Mouse (Mus musculus): Measurements from ENCODE around the gene Ppp1r18.

Ppp1r18 gene

DNA sequence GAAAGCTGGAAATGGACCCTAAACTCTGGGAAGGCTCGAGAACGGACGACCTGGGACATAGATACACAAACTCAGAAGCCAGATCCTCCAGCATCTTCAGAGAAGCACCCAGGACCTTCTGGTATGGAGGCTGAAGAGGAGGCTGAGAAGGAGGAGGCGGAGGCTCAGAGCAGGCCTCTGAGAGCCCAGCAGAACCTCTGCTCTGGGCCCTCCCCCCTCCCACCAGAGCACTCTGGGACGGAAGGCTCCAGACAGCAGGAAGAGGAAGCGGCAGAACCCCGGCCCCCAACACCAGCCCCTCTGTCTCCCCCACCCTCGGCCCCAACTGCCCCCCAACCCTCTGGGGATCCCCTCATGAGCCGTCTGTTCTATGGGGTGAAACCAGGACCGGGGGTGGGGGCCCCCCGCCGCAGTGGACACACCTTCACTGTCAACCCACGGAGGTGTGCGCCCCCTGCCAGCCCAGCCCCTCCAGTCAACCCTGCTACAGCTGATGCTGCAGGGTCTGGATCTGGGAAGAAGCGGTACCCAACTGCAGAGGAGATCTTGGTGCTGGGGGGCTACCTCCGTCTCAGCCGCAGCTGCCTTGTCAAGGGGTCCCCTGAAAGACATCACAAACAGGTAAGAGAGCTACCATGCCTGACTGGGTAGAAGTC is 2.9 kb downstream of the Ppp1r18 start:
- in situ Hi-C loops (cut with MboI, MseI) = no loop called here

GRCm38 (mm10) chr17:35868961-35869345 is 3.6 kb downstream of the Ppp1r18 start:
- in situ Hi-C loops (cut with MboI, MseI) = no loop called here

GRCm38 (mm10) chr17:35869346-35870067 is 4.1 kb downstream of the Ppp1r18 start:
- in situ Hi-C loops (cut with MboI, MseI) = loop anchor here (5.0 to 10.0 kb wide), 3 partner anchors 32 to 1845 kb away; partner anchors contain the start of genes H2-Ke6, Ring1 and Tubb5

DNA sequence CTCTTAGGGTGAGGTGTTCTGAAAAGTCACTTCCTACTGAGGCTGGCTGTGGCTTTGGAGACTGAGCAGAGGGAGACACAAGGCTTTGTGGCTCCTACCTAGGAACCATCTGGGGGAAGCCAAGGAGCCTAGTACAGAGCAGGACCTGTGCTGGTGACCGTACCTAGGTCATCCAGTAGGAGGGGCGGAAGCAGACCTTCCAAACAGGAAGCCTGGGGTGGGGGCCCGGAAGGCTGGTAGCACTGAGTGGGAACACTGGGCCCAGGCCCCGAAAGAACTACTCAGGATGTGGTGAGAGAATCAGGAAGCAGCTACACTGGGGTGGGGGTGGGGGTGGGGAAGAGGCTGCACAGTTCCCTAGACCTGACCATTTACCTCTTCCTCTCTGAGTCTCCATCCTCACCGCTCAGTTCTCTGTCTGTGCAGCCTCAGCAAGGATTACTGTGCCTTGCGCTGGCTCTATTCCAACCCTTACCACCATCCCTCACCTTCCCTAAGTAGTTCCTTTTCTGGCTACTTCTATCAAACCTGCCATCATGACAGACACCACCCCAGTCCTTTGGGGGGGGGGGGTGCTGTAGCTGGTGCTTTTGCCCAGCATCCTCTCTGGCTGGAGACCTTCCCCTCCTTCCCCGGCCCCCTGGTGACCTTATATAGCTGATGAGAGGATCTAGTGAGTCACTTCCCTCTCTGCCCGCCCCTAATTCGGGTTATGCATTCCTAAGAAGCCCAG is 4.9 kb downstream of the Ppp1r18 start:
- in situ Hi-C loops (cut with MboI, MseI) = loop anchor here (5.0 to 10.0 kb wide), 3 partner anchors 33 to 1846 kb away; partner anchors contain the start of genes H2-Ke6, Ring1 and Tubb5

- in situ Hi-C loops (cut with MboI, MseI) = loop anchor here (5.0 to 10.0 kb wide), 3 partner anchors 34 to 1846 kb away; partner anchors contain the start of genes H2-Ke6, Ring1 and Tubb5
Observed at GRCm38 (mm10) chr17:35870884-35871696, 5.7 kb downstream of the Ppp1r18 start.

- in situ Hi-C loops (cut with MboI, MseI) = loop anchor here (5.0 to 10.0 kb wide), 3 partner anchors 37 to 1849 kb away; partner anchors contain the start of genes H2-Ke6, Ring1 and Tubb5
Observed at GRCm38 (mm10) chr17:35873774-35874519, 8.6 kb downstream of the Ppp1r18 start.

DNA sequence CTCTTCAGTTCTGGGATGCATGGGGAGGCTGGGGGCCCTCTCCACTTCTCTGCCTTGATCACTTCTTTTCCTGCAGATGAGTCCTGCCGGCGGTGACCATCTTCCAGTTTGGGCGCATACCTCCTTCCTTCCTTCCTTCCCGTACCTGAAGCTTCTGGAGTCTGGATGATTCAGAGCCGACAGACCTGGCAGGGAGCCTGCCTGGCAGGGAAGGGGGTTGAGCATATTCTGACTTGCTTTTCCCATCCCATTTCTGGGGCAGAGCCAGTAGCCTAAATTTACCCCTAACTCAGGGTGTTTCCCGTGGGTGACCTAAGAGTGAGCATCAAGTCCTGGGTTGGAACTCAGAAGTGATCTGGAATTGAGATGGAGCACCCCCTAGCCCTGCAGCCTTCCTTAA is 9.3 kb downstream of the Ppp1r18 start:
- in situ Hi-C loops (cut with MboI, MseI) = loop anchor here (5.0 to 10.0 kb wide), 3 partner anchors 37 to 1850 kb away; partner anchors contain the start of genes H2-Ke6, Ring1 and Tubb5

GRCm38 (mm10) chr17:35879245-35880057 is 14.1 kb downstream of the Ppp1r18 start, which contains the start of gene Dhx16:
Gene Dhx16, plus strand, starts transcription at chr17:35879819.
- in situ Hi-C loops (cut with MboI, MseI) = loop anchor here (10.0 kb wide), 1 partner anchor 1855 kb away; the partner anchor contains the start of genes H2-Ke6 and Ring1

GRCm38 (mm10) chr17:35882924-35883323 is 17.5 kb downstream of the Ppp1r18 start:
- in situ Hi-C loops (cut with MboI, MseI) = no loop called here

- in situ Hi-C loops (cut with MboI, MseI) = no loop called here
Observed at GRCm38 (mm10) chr17:35883777-35884176, 18.4 kb downstream of the Ppp1r18 start.

- in situ Hi-C loops (cut with MboI, MseI) = no loop called here
Observed at GRCm38 (mm10) chr17:35887725-35888124, 22.3 kb downstream of the Ppp1r18 start.

GRCm38 (mm10) chr17:35896781-35897643 is 31.6 kb downstream of the Ppp1r18 start, which contains the start of gene 2310061I04Rik:
Gene 2310061I04Rik, minus strand, starts transcription at chr17:35897431.
- in situ Hi-C loops (cut with MboI, MseI) = loop anchor here (10.0 kb wide), 1 partner anchor 52 kb away; the partner anchor contains the start of gene Mdc1

DNA sequence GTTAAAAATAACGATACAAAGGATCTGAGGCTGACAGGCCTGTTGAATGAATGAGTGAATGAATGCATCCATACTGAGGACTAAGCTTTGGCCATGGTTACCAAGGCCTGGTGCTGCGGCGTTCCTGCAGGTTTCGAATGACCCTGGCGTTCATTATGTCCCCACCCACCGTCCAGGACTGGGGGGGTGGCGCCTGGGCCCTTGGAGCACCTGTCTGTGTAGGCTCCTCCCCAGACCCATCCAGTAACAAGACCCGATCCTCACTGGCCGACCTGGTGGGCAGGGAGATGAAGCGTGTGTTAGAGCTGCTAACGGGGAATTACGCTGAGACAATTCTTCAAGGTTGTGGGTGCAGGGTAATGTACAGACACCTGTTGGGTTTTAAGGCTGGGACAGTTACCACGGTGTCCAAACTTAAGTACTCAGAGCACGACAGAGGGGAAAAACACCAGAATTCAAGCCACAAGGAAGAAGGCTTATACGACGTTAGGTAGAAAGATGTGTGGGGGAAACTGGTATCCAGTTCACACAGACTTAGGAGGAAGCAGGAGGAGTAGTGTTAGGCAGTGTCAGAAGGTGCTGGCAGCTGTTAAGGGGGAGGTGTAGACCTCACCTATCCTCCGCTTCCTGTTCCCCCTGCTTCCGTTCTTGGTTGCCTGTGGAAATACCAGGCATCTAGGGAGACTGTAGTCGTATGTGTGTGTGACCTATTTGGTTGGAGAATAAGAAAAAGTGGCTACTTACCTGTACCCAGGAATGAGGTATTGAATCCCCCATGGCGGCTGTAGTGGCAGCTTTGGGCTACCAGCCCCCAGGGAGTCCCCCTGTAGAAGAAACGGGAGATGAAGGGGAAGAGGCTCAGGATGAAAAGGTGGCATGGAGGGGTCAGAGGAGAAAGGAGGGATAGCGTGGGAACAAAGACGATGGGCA is 32.5 kb downstream of the Ppp1r18 start:
- in situ Hi-C loops (cut with MboI, MseI) = loop anchor here (10.0 kb wide), 1 partner anchor 53 kb away; the partner anchor contains the start of gene Mdc1

DNA sequence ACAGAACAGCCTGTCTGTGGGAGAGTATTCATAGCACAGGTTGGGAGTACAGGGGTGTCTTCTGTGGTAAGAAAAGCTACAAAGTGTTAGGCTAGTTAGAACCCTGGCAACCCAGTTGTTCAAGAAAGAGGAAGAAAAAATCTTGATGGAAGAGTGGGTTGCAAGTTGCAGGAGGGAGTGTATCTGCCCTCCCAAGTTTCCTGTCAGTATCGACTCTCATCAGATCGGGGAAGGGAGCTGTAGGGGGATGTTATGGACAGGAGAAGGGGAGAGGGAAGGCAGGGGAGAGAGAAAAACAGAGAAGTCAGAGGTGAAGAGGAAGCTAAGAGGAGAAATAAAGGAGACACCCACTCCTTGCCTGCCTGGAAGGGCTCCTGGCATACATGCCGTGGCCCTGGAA is 35.2 kb downstream of the Ppp1r18 start:
- in situ Hi-C loops (cut with MboI, MseI) = no loop called here

DNA sequence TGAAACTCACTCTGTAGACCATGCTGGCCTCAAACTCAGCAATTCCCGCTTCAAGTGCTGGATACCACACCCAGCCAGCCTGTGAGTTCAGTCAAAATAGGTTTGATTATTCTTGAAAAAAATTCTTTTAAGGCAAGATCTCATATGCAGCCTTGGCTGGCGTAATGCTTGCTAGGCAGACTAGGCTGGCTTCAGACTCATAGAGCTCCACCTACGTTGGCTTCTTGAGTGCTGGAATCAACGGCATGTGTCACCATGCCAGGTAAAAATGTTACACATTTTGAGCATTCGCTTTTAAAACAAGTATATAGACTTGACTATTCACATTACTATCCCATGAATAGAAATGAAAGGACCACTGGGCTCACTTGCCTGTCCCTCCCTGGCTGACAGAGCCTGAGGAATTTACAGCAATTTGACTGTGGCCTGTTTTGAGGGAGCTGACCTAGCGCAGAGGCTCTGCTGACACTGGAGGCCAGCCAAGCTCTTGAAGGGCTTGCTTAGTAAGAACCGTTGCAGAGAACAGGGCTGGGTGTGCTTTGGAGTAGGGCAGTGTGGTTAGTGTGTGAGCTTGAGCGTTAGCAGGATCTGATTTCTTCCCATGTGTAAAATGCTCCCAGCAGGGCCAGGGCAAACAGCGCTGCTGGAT is 38.1 kb downstream of the Ppp1r18 start:
- in situ Hi-C loops (cut with MboI, MseI) = no loop called here

- in situ Hi-C loops (cut with MboI, MseI) = no loop called here
Observed at GRCm38 (mm10) chr17:35903992-35904355, 38.6 kb downstream of the Ppp1r18 start.

All from T-helper 2 cell (primary cell).